Mouse (Mus musculus) MEL (cell line): ENCODE measurements around the gene Tcf23.
A peak's percentile ranks its signal among the peaks of the same experiment; 100 is the strongest.

ENCODE experiments used
- CTCF ChIP-seq, 3 experiments: IDR thresholded peaks in 2 of 3; conservative IDR thresholded peaks in 1 of 3; 2 replicates each; pipeline ENCODE4 v1.5.1; 2011 to 2012; ENCODE audit warnings: low read length in 3 of 3, low read depth in 2 of 3, mild to moderate bottlenecking in 2 of 3, improper control_type of control experiment in 1 of 3, inconsistent platforms in 1 of 3, mixed read lengths in 1 of 3, moderate library complexity in 1 of 3; ENCODE audit not compliant: control insufficient read depth in 1 of 3, insufficient read depth in 1 of 3, poor library complexity in 1 of 3, severe bottlenecking in 1 of 3
- POLR2A ChIP-seq, 2 experiments: IDR thresholded peaks; 2 replicates each; pipeline ENCODE4 v1.6.1; 2011 to 2012; ENCODE audit warnings: low read length in 2 of 2, mild to moderate bottlenecking in 2 of 2, control low read depth in 1 of 2, improper control_type of control experiment in 1 of 2, low read depth in 1 of 2, moderate library complexity in 1 of 2; ENCODE audit not compliant: control insufficient read depth in 1 of 2, insufficient read depth in 1 of 2, poor library complexity in 1 of 2
- TCF12 ChIP-seq: IDR thresholded peaks from 2 replicates; pipeline ENCODE4 v1.6.1; 2014; ENCODE audit warnings: low read depth, mild to moderate bottlenecking, inconsistent platforms, low read length, improper control_type of control experiment, moderate library complexity

DNA sequence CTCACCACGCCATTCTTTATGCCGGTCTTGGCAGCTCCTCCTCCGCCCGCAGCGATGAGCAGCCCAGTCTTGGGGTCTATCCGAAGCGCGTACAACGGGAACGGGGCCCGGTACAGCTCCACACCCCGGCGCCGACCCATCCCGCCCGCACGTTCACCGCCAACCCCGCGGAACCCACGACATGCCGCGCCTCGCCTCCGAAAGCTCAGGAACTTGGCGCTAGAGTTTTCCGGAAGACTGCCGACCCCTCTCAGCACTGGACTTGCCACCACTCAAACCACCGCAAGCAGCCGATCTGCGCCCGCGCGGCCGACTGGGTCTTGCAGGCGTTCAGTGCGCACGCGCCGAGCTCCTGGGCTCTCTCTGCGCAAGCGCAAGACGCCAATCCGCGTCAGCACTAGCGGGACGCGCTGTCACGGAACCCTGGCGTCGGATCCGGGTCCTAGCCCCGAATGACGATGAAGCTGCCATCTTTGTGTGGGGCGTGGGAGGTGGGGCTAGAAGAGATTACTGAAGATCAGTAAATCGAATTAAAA is 8.4 kb upstream of the Tcf23 start, which contains the start of gene Preb:
- TF ChIP-seq CTCF (IDR thresholded peaks at IDR 0.05 in 2 of 3, conservative IDR thresholded peaks at IDR 0.05 in 1 of 3; ENCODE audit: control insufficient read depth in 1 of 3, insufficient read depth in 1 of 3, low read depth in 2 of 3, low read length in 3 of 3, poor library complexity in 1 of 3, severe bottlenecking in 1 of 3) (no peak), TCF12 (peak; percentile 74; the same call in 1 of the 2 replicates), POLR2A (IDR thresholded peaks at IDR 0.05; ENCODE audit: control insufficient read depth in 1 of 2, insufficient read depth in 1 of 2, low read depth in 1 of 2, low read length in 2 of 2, poor library complexity in 1 of 2) (peak; percentile 90 to 97)
